Mouse (Mus musculus) kidney, adult 2 months (tissue): ENCODE results near the gene Cebpe. TPM values are rescaled to one million over a fixed set of nuclear protein-coding genes. Genes with fewer than 3 reads are reported as not detected.

Experiments used
- DNase-seq: peaks from one replicate; pipeline ENCODE4 v3.0.0; 2021
- H3K27ac ChIP-seq: fragments of 200-500 bp; 2 replicates; pipeline ENCODE4 v1.5.1; 2012; ENCODE audit warnings: low read depth, low read length, control low read depth, inconsistent platforms; ENCODE audit not compliant: insufficient read depth
- H3K27me3 ChIP-seq: fragments of 200-500 bp; replicated peaks from 2 replicates; pipeline ENCODE4 v1.6.1; 2012; ENCODE audit warnings: mild to moderate bottlenecking, moderate library complexity, low read length, inconsistent platforms; ENCODE audit not compliant: control insufficient read depth, insufficient read depth
- H3K36me3 ChIP-seq: fragments of 200-500 bp; 2 replicates; pipeline ENCODE4 v1.6.1; 2012; ENCODE audit warnings: mild to moderate bottlenecking, moderate library complexity, low read length, inconsistent platforms; ENCODE audit not compliant: control insufficient read depth, insufficient read depth
- H3K4me1 ChIP-seq: fragments of 200-500 bp; 2 replicates; pipeline ENCODE4 v1.6.1; 2011; ENCODE audit warnings: low read length; ENCODE audit not compliant: control insufficient read depth, insufficient read depth
- H3K4me3 ChIP-seq: fragments of 200-500 bp; 2 replicates; pipeline ENCODE4 v1.5.1; 2011; ENCODE audit warnings: mild to moderate bottlenecking, low read depth, low read length, control low read depth; ENCODE audit not compliant: insufficient read depth
- CTCF ChIP-seq: fragments of 200-500 bp; conservative IDR thresholded peaks from 2 replicates; pipeline ENCODE4 v1.5.1; 2011; ENCODE audit warnings: low read depth, mild to moderate bottlenecking, control low read depth, low read length, moderate library complexity, mixed read lengths; ENCODE audit not compliant: insufficient read depth, insufficient read length
- POLR2A ChIP-seq: fragments of 200-500 bp; IDR thresholded peaks from one replicate; pipeline ENCODE4 v1.6.1; 2011; ENCODE audit warnings: low read depth, low read length, control low read depth
- WGBS: fragments of 180-500 bp; shearing (Covaris S2); methylation state at CpG from one replicate; pipeline ENCODE4 v1.1.7; 2018; 5-methylcytosine and 5-hydroxymethylcytosine counted together
- polyA plus RNA-seq: library from polyadenylated mRNA; depleted of rRNA; stranded (reverse); fragments of >200 nt; gene quantifications from 2 replicates; pipeline ENCODE4 v1.2.3, GENCODE M21; 2012; rRNA removed

Gene Cebpe
- polyA plus RNA-seq: 0.20 and 0.30 TPM in 2 replicates

DNA sequence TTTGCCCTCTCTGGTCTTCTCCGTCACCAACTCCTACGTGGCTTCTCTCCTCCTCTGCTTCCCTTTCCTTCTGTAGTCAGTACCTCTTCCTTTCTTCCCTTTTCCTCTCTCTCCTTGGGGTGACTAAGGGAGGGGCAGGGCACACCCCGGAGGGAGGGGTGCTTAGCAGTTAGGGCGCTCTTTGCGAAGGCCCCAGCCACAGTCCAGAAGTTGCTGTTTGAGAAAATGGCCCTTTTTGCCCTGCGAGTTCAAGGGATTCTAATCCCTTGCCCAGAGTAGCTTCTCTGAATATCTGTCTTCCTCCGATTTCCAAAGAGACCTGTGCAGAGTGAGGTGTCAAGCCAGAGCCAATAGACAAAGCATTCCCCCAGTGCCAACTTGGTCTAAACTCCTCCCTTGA, at the start of gene Cebpe:
Cebpe (minus strand) TSS at position 101 of the 400 bp plus-strand sequence.
- no peaks in the 10 kb centered on the region for H3K36me3 ChIP-seq
- H3K27ac ChIP-seq: peak within 1 kb of the TSS; percentile 34
- DNase-seq: no peak
- TF ChIP-seq POLR2A (no peak), CTCF (no peak)
- H3K4me1 ChIP-seq: no peaks in the 10 kb centered on the region; the same call in 1 of the 2 replicates
- H3K4me3 ChIP-seq: no peak within 1 kb of the TSS
- 81% methylated on average over 7 of the region's 7 CpGs for WGBS
- H3K27me3 ChIP-seq: no peaks in the 10 kb centered on the region

DNA sequence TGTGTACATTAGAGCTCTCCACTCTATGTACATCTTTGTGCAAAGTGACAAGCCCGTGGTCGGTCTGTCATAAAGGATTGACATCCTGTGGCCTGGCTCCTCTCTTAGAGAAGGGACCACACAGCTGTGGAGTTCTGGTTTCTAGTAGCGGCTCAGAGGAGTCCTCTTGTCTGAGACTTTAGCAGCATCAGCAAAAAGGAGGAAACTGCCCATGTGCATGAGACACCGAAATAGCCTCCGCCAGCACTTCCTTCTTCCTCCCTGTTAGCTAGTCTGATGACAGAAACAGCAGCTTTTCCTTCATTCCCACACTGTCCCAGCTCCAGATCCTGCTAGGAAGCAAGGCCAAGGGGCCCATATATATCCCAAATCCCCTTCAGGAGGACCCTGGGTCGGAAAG, 44.4 kb upstream of the Cebpe start:
- H3K36me3 ChIP-seq: no peaks in the 10 kb centered on the region
- 56% methylated on average over 6 of the region's 6 CpGs for WGBS
- peak; percentile 51 for DNase-seq
- H3K4me3 ChIP-seq: no peak overlapping the region
- no peak for TF ChIP-seq POLR2A
- TF ChIP-seq CTCF: no peak
- no peaks in the 10 kb centered on the region for H3K27me3 ChIP-seq
- peak overlapping the region; percentile 5; the same call in 1 of the 2 replicates for H3K27ac ChIP-seq
- peaks cover 3% of the 10 kb centered on the region; the same call in 1 of the 2 replicates for H3K4me1 ChIP-seq

DNA sequence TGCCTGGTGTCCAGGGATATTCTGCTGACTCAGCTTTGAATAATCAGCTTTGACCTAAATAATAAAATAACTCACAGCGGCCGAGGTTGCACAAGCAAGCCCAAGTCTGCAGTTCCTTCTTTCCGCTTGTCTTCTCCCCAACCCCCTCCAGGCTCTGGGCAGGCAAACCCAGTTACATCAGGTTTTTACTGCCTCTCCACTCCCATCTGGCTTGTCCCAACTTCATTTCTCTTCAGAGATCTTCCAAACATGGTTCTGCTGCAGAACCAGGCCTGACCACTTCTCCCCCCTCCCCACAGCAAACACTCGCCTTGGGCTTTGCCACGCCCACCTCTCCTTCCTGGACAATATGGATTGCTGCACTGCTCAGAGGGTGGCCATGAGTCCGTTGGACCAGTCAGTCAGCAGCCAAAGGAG, 42.6 kb upstream of the Cebpe start:
- TF ChIP-seq CTCF (no peak), POLR2A (no peak)
- H3K4me1 ChIP-seq: peaks cover 3% of the 10 kb centered on the region; the same call in 1 of the 2 replicates
- no peaks in the 10 kb centered on the region for H3K36me3 ChIP-seq
- H3K4me3 ChIP-seq: no peak overlapping the region
- WGBS: 25% methylated on average over 6 of the region's 6 CpGs
- no peaks in the 10 kb centered on the region for H3K27me3 ChIP-seq
- peak; percentile 78 for DNase-seq
- peak overlapping the region; percentile 2; the same call in 1 of the 2 replicates for H3K27ac ChIP-seq

DNA sequence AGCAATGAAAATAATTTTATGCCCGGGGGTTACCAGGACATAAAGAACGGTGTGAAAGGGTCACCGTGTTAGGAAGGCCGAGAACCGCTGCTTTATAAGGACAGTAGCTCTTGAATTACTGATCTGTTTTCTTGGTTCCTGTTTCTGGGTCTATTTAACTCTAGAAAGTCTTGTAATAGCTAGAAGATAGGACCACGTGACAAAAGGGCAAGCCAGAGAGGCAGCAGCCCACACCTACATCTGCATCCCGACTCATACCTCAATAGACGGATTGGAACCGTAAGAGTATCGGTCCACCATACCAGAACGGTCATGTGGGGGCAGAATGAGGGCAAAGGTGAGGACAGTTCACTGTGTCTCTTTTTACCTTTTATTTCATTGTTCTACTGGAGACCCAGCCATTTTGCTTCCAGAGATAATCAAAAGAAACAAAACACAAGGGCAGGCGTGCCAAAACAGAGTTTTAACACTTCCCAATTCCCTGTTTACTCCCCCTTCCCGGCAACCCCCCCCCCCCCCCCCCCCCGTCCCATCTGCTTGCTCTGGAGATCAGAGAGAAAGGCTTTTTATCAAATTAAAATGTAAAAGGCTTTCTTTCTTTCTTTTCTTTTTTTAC, 42.1 kb upstream of the Cebpe start:
- Histone ChIP-seq H3K4me3 (no peak overlapping the region), H3K4me1 (peaks cover 3% of the 10 kb centered on the region; the same call in 1 of the 2 replicates), H3K36me3 (no peaks in the 10 kb centered on the region), H3K27me3 (no peaks in the 10 kb centered on the region), H3K27ac (no peak overlapping the region)
- TF ChIP-seq POLR2A (no peak), CTCF (no peak)
- DNase-seq: no peak
- WGBS: 54% methylated on average over 14 of the region's 14 CpGs

DNA sequence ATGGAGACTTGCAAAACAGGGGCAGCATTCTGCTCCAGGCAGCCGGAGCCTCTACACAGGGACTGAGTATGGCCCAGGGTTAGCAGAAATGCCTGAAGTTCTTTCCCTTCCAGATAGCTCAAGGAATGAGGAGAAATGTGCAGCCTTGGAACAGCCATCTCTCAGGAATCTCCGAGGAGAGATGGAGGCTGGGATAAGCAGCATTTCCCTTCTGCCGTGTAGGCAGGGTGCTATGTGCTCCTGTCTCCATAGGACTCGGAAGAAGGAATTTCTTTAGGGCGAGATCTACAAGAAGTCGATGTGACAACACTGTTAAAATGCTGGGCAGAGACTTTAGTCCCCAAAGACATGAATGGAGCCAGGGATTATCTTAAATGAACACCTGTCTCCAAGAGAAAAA, 41.0 kb upstream of the Cebpe start:
- DNase-seq: no peak
- no peaks in the 10 kb centered on the region for H3K27me3 ChIP-seq
- H3K36me3 ChIP-seq: no peaks in the 10 kb centered on the region
- no peak overlapping the region for H3K4me3 ChIP-seq
- TF ChIP-seq CTCF (no peak), POLR2A (no peak)
- H3K27ac ChIP-seq: no peak overlapping the region
- peaks cover 8% of the 10 kb centered on the region; the same call in 1 of the 2 replicates for H3K4me1 ChIP-seq
- 81% methylated on average over 6 of the region's 6 CpGs for WGBS

DNA sequence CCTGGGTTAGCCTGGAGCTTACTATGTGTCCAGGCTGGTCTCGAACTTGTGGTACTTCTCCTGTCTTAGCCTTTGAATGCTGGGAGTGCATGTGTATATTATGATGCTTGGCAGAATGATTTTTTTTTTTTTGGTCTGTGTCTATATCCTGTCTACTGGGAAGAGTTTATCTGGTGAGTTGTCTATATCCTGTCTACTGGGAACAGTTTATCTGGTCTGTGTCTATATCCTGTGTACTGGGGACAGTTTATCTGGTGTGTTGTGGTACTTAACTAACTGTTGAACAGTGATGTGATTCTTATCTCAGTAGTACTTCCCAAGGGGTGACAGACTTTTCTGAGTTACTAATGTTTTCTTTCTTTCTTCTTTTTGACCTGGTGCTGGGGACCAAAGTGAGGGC, 39.8 kb upstream of the Cebpe start:
- Histone ChIP-seq H3K27me3 (no peaks in the 10 kb centered on the region), H3K36me3 (no peaks in the 10 kb centered on the region), H3K27ac (no peak overlapping the region), H3K4me1 (peaks cover 8% of the 10 kb centered on the region; the same call in 1 of the 2 replicates), H3K4me3 (no peak overlapping the region)
- no peak for DNase-seq
- TF ChIP-seq POLR2A: no peak
- no peak for TF ChIP-seq CTCF
- 92% methylated on average over 1 of the region's 1 CpGs for WGBS

DNA sequence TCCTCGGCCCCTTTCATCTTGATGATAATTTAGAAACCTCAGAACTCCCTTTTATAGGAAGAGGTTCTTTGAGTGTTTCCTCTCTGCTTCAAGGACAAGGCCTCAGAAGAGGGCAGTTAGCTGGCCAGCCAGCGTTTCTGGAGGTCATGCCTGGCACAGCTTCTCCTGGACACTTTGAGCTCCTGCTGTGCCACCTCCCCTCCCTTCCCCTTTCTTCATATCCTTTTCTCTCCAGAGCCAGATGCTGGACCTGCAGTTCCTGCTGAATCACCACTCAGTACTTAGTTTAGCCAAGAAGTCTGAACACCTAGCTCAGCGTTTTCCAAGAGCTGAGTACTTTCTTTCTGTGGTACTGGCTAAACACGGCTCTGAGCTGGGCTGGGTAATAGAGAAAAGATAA, 37.3 kb upstream of the Cebpe start:
- DNase-seq: peak; percentile 76
- no peak for TF ChIP-seq CTCF
- TF ChIP-seq POLR2A: no peak
- H3K4me1 ChIP-seq: peaks cover 12% of the 10 kb centered on the region
- WGBS: 54% methylated on average over 4 of the region's 4 CpGs
- no peaks in the 10 kb centered on the region for H3K36me3 ChIP-seq
- no peak overlapping the region for H3K27ac ChIP-seq
- H3K27me3 ChIP-seq: no peaks in the 10 kb centered on the region
- no peak overlapping the region for H3K4me3 ChIP-seq
